Mouse (Mus musculus): Measurements from ENCODE around the gene Snap91. TPM values are rescaled to one million over a fixed set of nuclear protein-coding genes. Genes with fewer than 3 reads are reported as not detected.

Gene Snap91
- 23.5 and 26.2 TPM in 2 replicates for polyA plus RNA-seq (2014; fragmentation: Nextera tagmentation; extraction: Ambion mirVana)

DNA sequence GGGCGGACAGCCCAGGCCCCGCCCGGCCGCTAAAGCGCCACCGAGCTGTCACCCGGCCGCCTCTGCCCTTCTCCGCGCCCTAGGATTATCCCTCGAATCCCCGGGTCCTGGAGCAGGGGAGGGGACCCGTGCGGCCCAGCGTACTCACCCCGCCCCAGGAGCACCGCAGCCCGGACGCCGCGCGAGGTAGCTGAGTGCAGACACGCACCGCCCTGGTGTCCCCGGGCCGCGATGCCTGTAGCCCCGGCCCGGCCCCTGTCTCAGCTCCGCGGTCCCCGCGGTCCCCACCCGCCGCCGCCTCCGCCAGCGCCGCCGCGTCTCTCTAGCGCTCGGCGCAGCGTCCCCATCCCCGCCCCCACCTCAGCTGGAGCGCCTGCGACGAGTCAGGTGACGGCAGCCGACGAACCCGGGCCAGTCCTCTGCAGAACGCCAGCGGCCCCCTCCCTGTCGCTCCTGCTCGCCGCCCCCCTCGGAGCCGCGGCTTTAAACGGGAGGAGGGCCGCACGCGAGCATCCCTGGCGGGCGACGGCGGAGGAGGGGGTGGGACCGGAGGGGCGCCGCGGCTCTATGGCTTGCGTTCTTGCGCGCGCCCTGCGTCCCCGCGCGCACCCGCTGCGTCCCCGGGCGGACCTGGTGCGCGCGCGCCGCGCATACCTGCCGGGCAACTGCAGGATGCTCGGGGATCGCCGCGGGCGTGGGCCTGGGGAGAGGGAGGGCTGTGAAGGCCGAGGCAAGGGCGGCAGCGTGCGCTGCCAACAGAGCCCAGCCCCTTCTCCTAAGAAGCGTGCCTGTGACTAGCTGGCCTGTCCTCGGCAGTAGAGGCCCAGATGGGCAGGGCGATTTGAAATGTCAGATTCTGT lies at the start of gene Snap91:
Gene Snap91, minus strand, starts transcription at position 542 of the 860 bp plus-strand sequence.
- under 1% methylated on average over 75 of the region's 104 CpGs for WGBS (ENCODE audit: insufficient replicate concordance)
- H3K27me3 ChIP-seq (ENCODE audit: control insufficient read depth, insufficient read depth, low read length): peaks cover 37% of the 10 kb centered on the region
- no peaks in the 10 kb centered on the region for H3K36me3 ChIP-seq (ENCODE audit: control insufficient read depth, insufficient read depth, low read length)
- peak within 1 kb of the TSS; percentile 93 for H3K4me2 ChIP-seq
- peaks cover 3% of the 10 kb centered on the region; the same call in 1 of the 2 replicates for H3K4me1 ChIP-seq (ENCODE audit: control insufficient read depth, insufficient read depth, low read length)
- H3K27ac ChIP-seq (ENCODE audit: low read depth, low read length): peak within 1 kb of the TSS; percentile 64
- no peaks in the 10 kb centered on the region for H3K9me3 ChIP-seq (replicated peaks; ENCODE audit: control insufficient read depth, low read length)
- peak within 1 kb of the TSS; percentile 75 for H3K9ac ChIP-seq (ENCODE audit: low read depth, low read length)
- peak within 1 kb of the TSS; percentile 79 for H3K4me3 ChIP-seq (ENCODE audit: low read depth, low read length)
- ATAC-seq (replicated peaks; ENCODE audit: insufficient number of reproducible peaks, low FRiP score, low TSS enrichment): peak; percentile 79

- H3K9me3 ChIP-seq (replicated peaks; ENCODE audit: control insufficient read depth, low read length): no peaks in the 10 kb centered on the region
- WGBS (ENCODE audit: insufficient replicate concordance): 73% methylated on average over 5 of the region's 5 CpGs
- no peak overlapping the region for H3K4me3 ChIP-seq (ENCODE audit: low read depth, low read length)
- no peak overlapping the region for H3K27ac ChIP-seq (ENCODE audit: low read depth, low read length)
- H3K36me3 ChIP-seq (ENCODE audit: control insufficient read depth, insufficient read depth, low read length): no peaks in the 10 kb centered on the region
- no peak overlapping the region for H3K9ac ChIP-seq (ENCODE audit: low read depth, low read length)
- no peaks in the 10 kb centered on the region for H3K27me3 ChIP-seq (ENCODE audit: control insufficient read depth, insufficient read depth, low read length)
- H3K4me1 ChIP-seq (ENCODE audit: control insufficient read depth, insufficient read depth, low read length): no peaks in the 10 kb centered on the region
- no peak overlapping the region for H3K4me2 ChIP-seq
- ATAC-seq (replicated peaks; ENCODE audit: insufficient number of reproducible peaks, low FRiP score, low TSS enrichment): no peak
Observed at GRCm38 (mm10) chr9:86926519-86926918, 46.1 kb upstream of the Snap91 start.

GRCm38 (mm10) chr9:86925688-86926087 lies 45.2 kb upstream of the Snap91 start:
- H3K9me3 ChIP-seq (replicated peaks; ENCODE audit: control insufficient read depth, low read length): no peaks in the 10 kb centered on the region
- no peaks in the 10 kb centered on the region for H3K36me3 ChIP-seq (ENCODE audit: control insufficient read depth, insufficient read depth, low read length)
- 59% methylated on average over 6 of the region's 6 CpGs for WGBS (ENCODE audit: insufficient replicate concordance)
- no peak overlapping the region for H3K27ac ChIP-seq (ENCODE audit: low read depth, low read length)
- H3K9ac ChIP-seq (ENCODE audit: low read depth, low read length): no peak overlapping the region
- H3K27me3 ChIP-seq (ENCODE audit: control insufficient read depth, insufficient read depth, low read length): no peaks in the 10 kb centered on the region
- no peak overlapping the region for H3K4me2 ChIP-seq
- H3K4me3 ChIP-seq (ENCODE audit: low read depth, low read length): no peak overlapping the region
- no peaks in the 10 kb centered on the region for H3K4me1 ChIP-seq (ENCODE audit: control insufficient read depth, insufficient read depth, low read length)
- ATAC-seq (replicated peaks; ENCODE audit: insufficient number of reproducible peaks, low FRiP score, low TSS enrichment): peak; percentile 35; the same call in 1 of the 2 replicates

- ATAC-seq (replicated peaks; ENCODE audit: insufficient number of reproducible peaks, low FRiP score, low TSS enrichment): no peak
- H3K36me3 ChIP-seq (ENCODE audit: control insufficient read depth, insufficient read depth, low read length): no peaks in the 10 kb centered on the region
- no peak overlapping the region for H3K4me3 ChIP-seq (ENCODE audit: low read depth, low read length)
- no peaks in the 10 kb centered on the region for H3K4me1 ChIP-seq (ENCODE audit: control insufficient read depth, insufficient read depth, low read length)
- H3K9me3 ChIP-seq (replicated peaks; ENCODE audit: control insufficient read depth, low read length): no peaks in the 10 kb centered on the region
- no peak overlapping the region for H3K27ac ChIP-seq (ENCODE audit: low read depth, low read length)
- H3K4me2 ChIP-seq: no peak overlapping the region
- no peaks in the 10 kb centered on the region for H3K27me3 ChIP-seq (ENCODE audit: control insufficient read depth, insufficient read depth, low read length)
- WGBS (ENCODE audit: insufficient replicate concordance): 85% methylated on average over 3 of the region's 3 CpGs
- H3K9ac ChIP-seq (ENCODE audit: low read depth, low read length): no peak overlapping the region
Observed at GRCm38 (mm10) chr9:86922430-86922829, 42.0 kb upstream of the Snap91 start.

- Histone ChIP-seq H3K27ac (ENCODE audit: low read depth, low read length) (peak overlapping the region; percentile 46), H3K4me2 (no peak overlapping the region), H3K36me3 (ENCODE audit: control insufficient read depth, insufficient read depth, low read length) (no peaks in the 10 kb centered on the region), H3K27me3 (ENCODE audit: control insufficient read depth, insufficient read depth, low read length) (no peaks in the 10 kb centered on the region), H3K4me1 (ENCODE audit: control insufficient read depth, insufficient read depth, low read length) (no peaks in the 10 kb centered on the region), H3K4me3 (ENCODE audit: low read depth, low read length) (no peak overlapping the region), H3K9me3 (replicated peaks; ENCODE audit: control insufficient read depth, low read length) (no peaks in the 10 kb centered on the region), H3K9ac (ENCODE audit: low read depth, low read length) (no peak overlapping the region)
- 61% methylated on average over 3 of the region's 3 CpGs for WGBS (ENCODE audit: insufficient replicate concordance)
- no peak for ATAC-seq (replicated peaks; ENCODE audit: insufficient number of reproducible peaks, low FRiP score, low TSS enrichment)
Observed at GRCm38 (mm10) chr9:86916543-86916942, 36.1 kb upstream of the Snap91 start.

DNA sequence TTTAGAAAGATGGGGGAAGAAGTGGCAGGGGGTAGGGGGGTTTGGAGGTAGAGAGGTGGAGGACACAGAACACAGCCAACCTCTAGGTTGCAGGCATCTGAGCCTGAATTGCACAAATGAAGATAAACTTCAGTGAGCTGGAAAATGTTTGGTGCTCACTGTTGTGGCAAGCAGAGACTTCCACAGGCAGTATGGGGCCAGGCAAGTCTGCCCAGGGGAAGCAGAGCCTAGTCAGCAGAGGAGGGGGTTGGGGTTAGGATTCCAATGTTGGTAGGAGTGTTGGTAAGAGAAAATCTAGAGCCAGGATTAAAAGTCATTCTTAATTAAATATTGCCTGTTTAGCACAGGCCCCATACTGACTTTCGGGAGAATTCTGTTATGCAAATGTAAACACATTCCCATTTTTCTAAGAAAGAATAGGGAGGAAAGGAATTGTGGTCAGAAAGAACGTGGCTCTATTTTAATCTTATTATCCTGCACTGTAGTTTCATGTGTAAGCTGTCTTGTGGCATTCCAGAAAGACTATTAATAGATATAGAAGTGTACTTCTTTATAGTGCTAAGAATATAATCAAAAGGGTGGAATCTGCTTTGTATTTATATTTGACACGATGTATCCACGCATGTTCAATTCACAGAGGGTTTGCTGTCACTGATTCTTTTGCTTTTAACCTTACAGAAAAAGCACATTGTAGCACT lies 19.2 kb upstream of the Snap91 start:
- H3K27ac ChIP-seq (ENCODE audit: low read depth, low read length): peak overlapping the region; percentile 46; the same call in 1 of the 2 replicates
- H3K4me2 ChIP-seq: no peak overlapping the region
- H3K4me1 ChIP-seq (ENCODE audit: control insufficient read depth, insufficient read depth, low read length): peaks cover 4% of the 10 kb centered on the region
- no peak overlapping the region for H3K4me3 ChIP-seq (ENCODE audit: low read depth, low read length)
- no peak overlapping the region for H3K9ac ChIP-seq (ENCODE audit: low read depth, low read length)
- ATAC-seq (replicated peaks; ENCODE audit: insufficient number of reproducible peaks, low FRiP score, low TSS enrichment): 0 out of 2 replicates have a peak, but pooled peaks have one; percentile 61
- H3K9me3 ChIP-seq (replicated peaks; ENCODE audit: control insufficient read depth, low read length): no peaks in the 10 kb centered on the region
- WGBS (ENCODE audit: insufficient replicate concordance): 52% methylated on average over 4 of the region's 4 CpGs
- H3K36me3 ChIP-seq (ENCODE audit: control insufficient read depth, insufficient read depth, low read length): no peaks in the 10 kb centered on the region
- H3K27me3 ChIP-seq (ENCODE audit: control insufficient read depth, insufficient read depth, low read length): no peaks in the 10 kb centered on the region

DNA sequence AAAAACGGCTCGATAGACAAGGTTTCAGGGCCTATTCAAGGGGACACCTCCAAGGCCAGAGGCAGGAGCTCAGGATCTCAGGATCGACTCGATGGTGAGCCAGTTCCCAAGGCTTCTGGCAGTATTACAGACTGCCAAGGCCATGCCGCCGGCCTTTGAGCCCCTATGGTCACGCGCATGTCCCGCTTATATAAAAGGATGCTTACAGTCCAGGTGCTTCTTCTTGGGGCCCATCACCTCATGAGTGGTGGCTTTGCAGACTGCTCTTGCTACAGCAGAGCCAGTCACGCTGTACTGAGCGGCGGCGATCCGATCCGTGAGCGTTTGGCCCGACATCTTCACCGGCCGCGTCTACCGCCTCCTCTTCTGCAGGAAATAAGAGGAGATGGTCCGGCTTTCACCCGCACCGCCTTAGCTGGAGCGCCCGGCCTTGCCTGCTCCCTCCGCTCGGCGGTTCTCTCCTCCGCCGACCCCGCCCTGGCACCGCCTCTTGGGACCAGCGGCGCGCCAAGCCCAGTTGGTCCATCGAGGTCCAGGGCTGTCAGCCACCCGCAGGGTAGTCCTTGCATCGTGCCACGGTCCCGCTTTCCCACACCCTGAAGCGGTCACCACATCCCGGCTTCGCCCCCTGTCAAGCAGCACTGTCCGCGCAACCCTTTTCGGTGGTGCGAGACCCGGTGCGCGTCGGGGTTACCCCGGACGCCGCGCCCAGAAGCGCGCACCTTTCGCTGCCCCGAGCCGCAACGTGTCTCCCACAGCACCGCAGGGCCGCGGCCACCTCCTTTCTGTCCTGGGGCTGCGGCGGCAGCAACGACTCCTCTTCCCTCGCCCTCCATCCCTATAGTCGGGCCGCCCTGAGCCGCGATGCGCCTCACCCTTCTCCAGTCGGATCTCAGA lies 990 bp downstream of the Snap91 start:
- WGBS (ENCODE audit: insufficient replicate concordance): under 1% methylated on average over 66 of the region's 75 CpGs
- Histone ChIP-seq H3K4me3 (ENCODE audit: low read depth, low read length) (peak overlapping the region; percentile 79), H3K27ac (ENCODE audit: low read depth, low read length) (peak overlapping the region; percentile 64), H3K4me2 (peak overlapping the region; percentile 93), H3K9ac (ENCODE audit: low read depth, low read length) (peak overlapping the region; percentile 75), H3K27me3 (ENCODE audit: control insufficient read depth, insufficient read depth, low read length) (peaks cover 37% of the 10 kb centered on the region), H3K9me3 (replicated peaks; ENCODE audit: control insufficient read depth, low read length) (no peaks in the 10 kb centered on the region), H3K4me1 (ENCODE audit: control insufficient read depth, insufficient read depth, low read length) (peaks cover 3% of the 10 kb centered on the region; the same call in 1 of the 2 replicates), H3K36me3 (ENCODE audit: control insufficient read depth, insufficient read depth, low read length) (no peaks in the 10 kb centered on the region)
- peak; percentile 20 for ATAC-seq (replicated peaks; ENCODE audit: insufficient number of reproducible peaks, low FRiP score, low TSS enrichment)

- Histone ChIP-seq H3K27ac (ENCODE audit: low read depth, low read length) (no peak overlapping the region), H3K4me3 (ENCODE audit: low read depth, low read length) (peak overlapping the region; percentile 79), H3K4me1 (ENCODE audit: control insufficient read depth, insufficient read depth, low read length) (peaks cover 3% of the 10 kb centered on the region; the same call in 1 of the 2 replicates), H3K27me3 (ENCODE audit: control insufficient read depth, insufficient read depth, low read length) (peaks cover 37% of the 10 kb centered on the region), H3K36me3 (ENCODE audit: control insufficient read depth, insufficient read depth, low read length) (no peaks in the 10 kb centered on the region), H3K9me3 (replicated peaks; ENCODE audit: control insufficient read depth, low read length) (no peaks in the 10 kb centered on the region), H3K9ac (ENCODE audit: low read depth, low read length) (no peak overlapping the region; the same call in 1 of the 2 replicates), H3K4me2 (peak overlapping the region; percentile 93)
- 71% methylated on average over 6 of the region's 6 CpGs for WGBS (ENCODE audit: insufficient replicate concordance)
- no peak for ATAC-seq (replicated peaks; ENCODE audit: insufficient number of reproducible peaks, low FRiP score, low TSS enrichment)
Observed at GRCm38 (mm10) chr9:86878716-86879115, 1.7 kb downstream of the Snap91 start.
